Mouse (Mus musculus) right cerebral cortex, postnatal 36 days (tissue): ENCODE measurements at regions not wholly inside any gene's neighbourhood (a gene's known extent, or its start where the extent isn't known, plus 50 kb on each side); places are given as distances from the start of the nearest gene placed in this dataset.

Source experiments
- DNase-seq, 2 experiments: peaks; one replicate each; pipeline ENCODE4 v3.0.0; 2022; ENCODE audit warnings: low spot score in 2 of 2, mixed read lengths in 1 of 2

GRCm38 (mm10) chr7:136349651-136350050 is 544.8 kb upstream of the Mgmt start:
- no peak for DNase-seq

- no peak for DNase-seq
Measured at GRCm38 (mm10) chr7:136357011-136357410, 537.4 kb upstream of the Mgmt start.

GRCm38 (mm10) chr7:136365318-136366211 is 528.8 kb upstream of the Mgmt start:
- DNase-seq = no peak

- DNase-seq = no peak
Measured at GRCm38 (mm10) chr7:136377259-136377658, 517.2 kb upstream of the Mgmt start.

- no peak for DNase-seq
Measured at GRCm38 (mm10) chr7:136377742-136378141, 516.7 kb upstream of the Mgmt start.

- no peak for DNase-seq
Measured at GRCm38 (mm10) chr7:136378321-136378720, 516.1 kb upstream of the Mgmt start.

- no peak for DNase-seq
Measured at GRCm38 (mm10) chr7:136379319-136379718, 515.1 kb upstream of the Mgmt start.

GRCm38 (mm10) chr7:136379741-136380140 is 514.7 kb upstream of the Mgmt start:
- no peak for DNase-seq

- no peak for DNase-seq
Measured at GRCm38 (mm10) chr7:136383296-136383695, 511.1 kb upstream of the Mgmt start.

- no peak for DNase-seq
Measured at GRCm38 (mm10) chr7:136387736-136388135, 506.7 kb upstream of the Mgmt start.

GRCm38 (mm10) chr7:136390066-136390465 is 504.3 kb upstream of the Mgmt start:
- DNase-seq = no peak

GRCm38 (mm10) chr7:136393454-136393853 is 501.0 kb upstream of the Mgmt start:
- DNase-seq = no peak

GRCm38 (mm10) chr7:136395838-136396237 is 498.6 kb upstream of the Mgmt start:
- no peak for DNase-seq

- DNase-seq = no peak
Measured at GRCm38 (mm10) chr7:136397101-136397500, 497.3 kb upstream of the Mgmt start.

- no peak for DNase-seq
Measured at GRCm38 (mm10) chr7:136402688-136403597, 491.5 kb upstream of the Mgmt start.

GRCm38 (mm10) chr7:136405391-136405790 is 489.0 kb upstream of the Mgmt start:
- no peak for DNase-seq

- DNase-seq = no peak
Measured at GRCm38 (mm10) chr7:136406258-136407100, 487.9 kb upstream of the Mgmt start.

GRCm38 (mm10) chr7:136414808-136415207 is 479.6 kb upstream of the Mgmt start:
- DNase-seq = no peak

GRCm38 (mm10) chr7:136417327-136417726 is 477.1 kb upstream of the Mgmt start:
- DNase-seq = no peak

GRCm38 (mm10) chr7:136423846-136424531 is 470.4 kb upstream of the Mgmt start:
- no peak for DNase-seq

- DNase-seq = no peak
Measured at GRCm38 (mm10) chr7:136427164-136427563, 467.2 kb upstream of the Mgmt start.
